Mouse (Mus musculus): ENCODE results near the gene Lbp. TPM values are rescaled to one million over a fixed set of nuclear protein-coding genes. Genes with fewer than 3 reads are reported as not detected.
A peak's percentile ranks its signal among the peaks of the same experiment; 100 is the strongest.

Lbp gene
- 10.9 and 16.0 TPM in 2 replicates for polyA plus RNA-seq (2015; fragmentation: Nextera tagmentation; extraction: Ambion mirVana)

- Histone ChIP-seq H3K9me3 (replicated peaks; ENCODE audit: control insufficient read depth, low read length) (no peaks in the 10 kb centered on the region), H3K27ac (ENCODE audit: low read length) (peak within 1 kb of the TSS; percentile 33), H3K4me1 (ENCODE audit: control insufficient read depth, insufficient read depth, low read length) (no peaks in the 10 kb centered on the region; the same call in 1 of the 2 replicates), H3K4me2 (ENCODE audit: low read depth, low read length) (peak within 1 kb of the TSS; percentile 17; the same call in 1 of the 2 replicates), H3K27me3 (ENCODE audit: control insufficient read depth, insufficient read depth, low read length) (no peaks in the 10 kb centered on the region), H3K4me3 (ENCODE audit: low read length) (peak within 1 kb of the TSS; percentile 20), H3K36me3 (ENCODE audit: control insufficient read depth, insufficient read depth) (no peaks in the 10 kb centered on the region), H3K9ac (ENCODE audit: low read length) (no peak within 1 kb of the TSS)
- WGBS: 30% methylated on average over 13 of the region's 13 CpGs
- peak; percentile 83 for ATAC-seq (replicated peaks; ENCODE audit: extremely low read depth, insufficient read depth, low FRiP score)
Observed at GRCm38 (mm10) chr2:158305948-158306695, at the start of gene Lbp. Gene Lbp (plus strand): TSS chr2:158306493.

DNA sequence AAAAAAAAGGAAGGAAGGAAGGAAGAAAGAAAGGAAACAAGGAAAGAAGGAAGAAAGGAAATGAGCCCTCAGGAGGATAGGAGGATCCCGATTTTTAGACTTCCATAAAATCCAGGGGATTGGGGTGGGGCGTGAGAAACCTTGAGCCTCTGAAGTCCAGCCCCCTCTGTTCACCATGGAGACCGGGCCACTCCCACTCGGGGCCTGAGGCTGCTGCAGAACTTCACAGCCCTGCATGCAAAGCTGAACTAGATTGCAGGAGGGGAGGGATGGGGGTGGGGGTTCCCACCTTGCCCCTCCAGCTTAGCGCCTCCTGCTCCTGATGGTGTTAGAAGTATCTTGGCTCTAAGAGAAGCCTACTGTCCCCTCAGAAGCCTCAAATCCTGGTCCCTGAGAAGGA lies 49.4 kb upstream of the Lbp start:
- WGBS: 20% methylated on average over 5 of the region's 5 CpGs
- Histone ChIP-seq H3K4me2 (ENCODE audit: low read depth, low read length) (no peak overlapping the region), H3K9me3 (replicated peaks; ENCODE audit: control insufficient read depth, low read length) (no peaks in the 10 kb centered on the region), H3K4me1 (ENCODE audit: control insufficient read depth, insufficient read depth, low read length) (peaks cover 2% of the 10 kb centered on the region; the same call in 1 of the 2 replicates), H3K4me3 (ENCODE audit: low read length) (no peak overlapping the region), H3K27me3 (ENCODE audit: control insufficient read depth, insufficient read depth, low read length) (peaks cover 3% of the 10 kb centered on the region; the same call in 1 of the 2 replicates), H3K36me3 (ENCODE audit: control insufficient read depth, insufficient read depth) (no peaks in the 10 kb centered on the region), H3K9ac (ENCODE audit: low read length) (no peak overlapping the region), H3K27ac (ENCODE audit: low read length) (no peak overlapping the region)
- ATAC-seq (replicated peaks; ENCODE audit: extremely low read depth, insufficient read depth, low FRiP score): no peak

DNA sequence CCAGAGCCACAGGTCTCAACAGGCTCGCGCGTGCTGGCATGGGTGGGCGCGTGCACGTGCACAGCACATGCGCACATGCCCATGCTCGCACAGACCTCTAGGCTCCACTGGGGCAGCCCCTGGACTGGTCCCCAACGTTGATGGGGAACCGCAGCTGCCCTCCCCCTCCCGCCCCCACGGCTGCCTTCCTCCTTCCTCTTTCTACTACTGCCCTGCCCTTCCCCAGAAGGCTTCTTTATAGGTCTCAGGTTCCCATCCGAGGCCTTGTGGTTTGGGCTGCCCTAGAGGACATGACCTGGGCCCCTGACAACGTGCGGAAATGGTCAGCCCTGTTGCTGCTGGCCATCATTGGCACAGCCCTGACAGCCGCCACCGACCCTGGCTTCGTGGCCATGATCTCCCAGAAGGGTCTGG lies 48.3 kb upstream of the Lbp start, which contains the start of gene Bpi:
Bpi (plus strand) TSS at position 90 of the 414 bp plus-strand sequence.
- ATAC-seq (replicated peaks; ENCODE audit: extremely low read depth, insufficient read depth, low FRiP score): no peak
- 52% methylated on average over 18 of the region's 18 CpGs for WGBS
- no peak within 1 kb of the TSS for H3K9ac ChIP-seq (ENCODE audit: low read length)
- H3K36me3 ChIP-seq (ENCODE audit: control insufficient read depth, insufficient read depth): no peaks in the 10 kb centered on the region
- no peaks in the 10 kb centered on the region for H3K9me3 ChIP-seq (replicated peaks; ENCODE audit: control insufficient read depth, low read length)
- H3K4me3 ChIP-seq (ENCODE audit: low read length): no peak within 1 kb of the TSS
- peaks cover 2% of the 10 kb centered on the region; the same call in 1 of the 2 replicates for H3K4me1 ChIP-seq (ENCODE audit: control insufficient read depth, insufficient read depth, low read length)
- no peak within 1 kb of the TSS for H3K27ac ChIP-seq (ENCODE audit: low read length)
- H3K4me2 ChIP-seq (ENCODE audit: low read depth, low read length): peak within 1 kb of the TSS; percentile 11; the same call in 1 of the 2 replicates
- peaks cover 3% of the 10 kb centered on the region; the same call in 1 of the 2 replicates for H3K27me3 ChIP-seq (ENCODE audit: control insufficient read depth, insufficient read depth, low read length)

- H3K27ac ChIP-seq (ENCODE audit: low read length): no peak overlapping the region
- no peaks in the 10 kb centered on the region for H3K36me3 ChIP-seq (ENCODE audit: control insufficient read depth, insufficient read depth)
- peak; percentile 53 for ATAC-seq (replicated peaks; ENCODE audit: extremely low read depth, insufficient read depth, low FRiP score)
- peaks cover 3% of the 10 kb centered on the region; the same call in 1 of the 2 replicates for H3K27me3 ChIP-seq (ENCODE audit: control insufficient read depth, insufficient read depth, low read length)
- peaks cover 2% of the 10 kb centered on the region; the same call in 1 of the 2 replicates for H3K4me1 ChIP-seq (ENCODE audit: control insufficient read depth, insufficient read depth, low read length)
- no peak overlapping the region for H3K4me3 ChIP-seq (ENCODE audit: low read length)
- no peak overlapping the region for H3K4me2 ChIP-seq (ENCODE audit: low read depth, low read length)
- H3K9ac ChIP-seq (ENCODE audit: low read length): no peak overlapping the region
- 19% methylated on average over 12 of the region's 12 CpGs for WGBS
- H3K9me3 ChIP-seq (replicated peaks; ENCODE audit: control insufficient read depth, low read length): no peaks in the 10 kb centered on the region
Observed at GRCm38 (mm10) chr2:158258781-158259180, 47.5 kb upstream of the Lbp start.

- Histone ChIP-seq H3K27ac (ENCODE audit: low read length) (no peak overlapping the region), H3K9ac (ENCODE audit: low read length) (no peak overlapping the region), H3K4me3 (ENCODE audit: low read length) (no peak overlapping the region), H3K4me2 (ENCODE audit: low read depth, low read length) (no peak overlapping the region), H3K4me1 (ENCODE audit: control insufficient read depth, insufficient read depth, low read length) (peaks cover 2% of the 10 kb centered on the region; the same call in 1 of the 2 replicates), H3K27me3 (ENCODE audit: control insufficient read depth, insufficient read depth, low read length) (peaks cover 3% of the 10 kb centered on the region; the same call in 1 of the 2 replicates), H3K36me3 (ENCODE audit: control insufficient read depth, insufficient read depth) (no peaks in the 10 kb centered on the region), H3K9me3 (replicated peaks; ENCODE audit: control insufficient read depth, low read length) (no peaks in the 10 kb centered on the region)
- 70% methylated on average over 8 of the region's 8 CpGs for WGBS
- no peak for ATAC-seq (replicated peaks; ENCODE audit: extremely low read depth, insufficient read depth, low FRiP score)
Observed at GRCm38 (mm10) chr2:158259498-158259897, 46.8 kb upstream of the Lbp start.

- no peak overlapping the region for H3K4me2 ChIP-seq (ENCODE audit: low read depth, low read length)
- 81% methylated on average over 3 of the region's 3 CpGs for WGBS
- H3K27ac ChIP-seq (ENCODE audit: low read length): no peak overlapping the region
- no peak overlapping the region for H3K9ac ChIP-seq (ENCODE audit: low read length)
- ATAC-seq (replicated peaks; ENCODE audit: extremely low read depth, insufficient read depth, low FRiP score): no peak
- peaks cover 2% of the 10 kb centered on the region; the same call in 1 of the 2 replicates for H3K27me3 ChIP-seq (ENCODE audit: control insufficient read depth, insufficient read depth, low read length)
- H3K9me3 ChIP-seq (replicated peaks; ENCODE audit: control insufficient read depth, low read length): no peaks in the 10 kb centered on the region
- no peaks in the 10 kb centered on the region for H3K36me3 ChIP-seq (ENCODE audit: control insufficient read depth, insufficient read depth)
- H3K4me1 ChIP-seq (ENCODE audit: control insufficient read depth, insufficient read depth, low read length): 0 out of 2 replicates have a peak, but pooled peaks cover 5% of the 10 kb centered on the region
- no peak overlapping the region for H3K4me3 ChIP-seq (ENCODE audit: low read length)
Observed at GRCm38 (mm10) chr2:158264877-158265276, 41.4 kb upstream of the Lbp start.

GRCm38 (mm10) chr2:158270017-158270416 lies 36.3 kb upstream of the Lbp start:
- no peak overlapping the region for H3K4me3 ChIP-seq (ENCODE audit: low read length)
- H3K9me3 ChIP-seq (replicated peaks; ENCODE audit: control insufficient read depth, low read length): no peaks in the 10 kb centered on the region
- no peak overlapping the region for H3K4me2 ChIP-seq (ENCODE audit: low read depth, low read length)
- no peak overlapping the region for H3K27ac ChIP-seq (ENCODE audit: low read length)
- WGBS: 80% methylated on average over 8 of the region's 8 CpGs
- no peak overlapping the region for H3K9ac ChIP-seq (ENCODE audit: low read length)
- no peaks in the 10 kb centered on the region for H3K27me3 ChIP-seq (ENCODE audit: control insufficient read depth, insufficient read depth, low read length)
- 0 out of 2 replicates have a peak, but pooled peaks cover 5% of the 10 kb centered on the region for H3K4me1 ChIP-seq (ENCODE audit: control insufficient read depth, insufficient read depth, low read length)
- H3K36me3 ChIP-seq (ENCODE audit: control insufficient read depth, insufficient read depth): no peaks in the 10 kb centered on the region
- no peak for ATAC-seq (replicated peaks; ENCODE audit: extremely low read depth, insufficient read depth, low FRiP score)

DNA sequence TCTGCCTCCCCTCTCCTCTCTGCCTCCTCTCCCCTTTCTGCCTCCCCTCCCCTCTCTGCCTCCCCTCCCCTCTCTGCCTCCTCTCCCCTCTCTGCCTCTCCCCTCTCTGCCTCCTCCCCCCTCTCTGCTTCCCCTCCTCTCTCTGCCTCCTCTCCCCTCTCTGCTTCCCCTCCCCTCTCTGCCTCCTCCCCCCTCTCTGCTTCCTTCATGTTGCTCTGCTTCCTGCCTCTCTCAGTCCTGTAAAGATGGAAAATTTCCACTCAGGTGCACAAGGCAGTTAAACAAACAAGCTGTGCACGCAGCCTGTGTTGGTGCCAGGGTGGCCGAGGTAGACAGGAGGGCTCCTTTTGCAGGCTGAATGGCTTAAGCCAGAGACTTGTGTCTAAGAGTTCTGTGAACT lies 32.6 kb upstream of the Lbp start:
- H3K36me3 ChIP-seq (ENCODE audit: control insufficient read depth, insufficient read depth): no peaks in the 10 kb centered on the region
- H3K4me1 ChIP-seq (ENCODE audit: control insufficient read depth, insufficient read depth, low read length): no peaks in the 10 kb centered on the region
- WGBS: 30% methylated on average over 2 of the region's 2 CpGs
- ATAC-seq (replicated peaks; ENCODE audit: extremely low read depth, insufficient read depth, low FRiP score): no peak
- no peak overlapping the region for H3K27ac ChIP-seq (ENCODE audit: low read length)
- no peak overlapping the region for H3K4me3 ChIP-seq (ENCODE audit: low read length)
- H3K9ac ChIP-seq (ENCODE audit: low read length): no peak overlapping the region
- H3K9me3 ChIP-seq (replicated peaks; ENCODE audit: control insufficient read depth, low read length): no peaks in the 10 kb centered on the region
- H3K4me2 ChIP-seq (ENCODE audit: low read depth, low read length): no peak overlapping the region
- no peaks in the 10 kb centered on the region for H3K27me3 ChIP-seq (ENCODE audit: control insufficient read depth, insufficient read depth, low read length)

DNA sequence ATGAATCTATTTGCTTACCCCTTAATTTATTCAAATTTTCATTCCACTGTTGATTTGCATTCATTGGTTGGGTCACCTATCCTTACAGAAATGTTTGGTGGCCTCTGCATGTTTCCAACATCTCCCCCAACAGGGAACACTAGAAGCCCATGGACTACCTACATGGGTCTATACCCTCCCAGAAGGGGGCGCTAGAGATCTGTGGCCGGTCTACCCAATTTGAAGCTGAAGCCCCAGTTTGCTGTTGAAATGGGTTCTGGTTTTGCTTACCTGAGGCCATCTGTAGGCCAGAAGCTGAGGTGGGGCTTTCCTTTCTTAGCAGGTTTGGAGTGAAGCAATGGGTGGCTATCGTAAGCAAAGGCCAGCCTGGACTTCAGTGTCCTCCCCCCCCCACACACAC lies 30.9 kb upstream of the Lbp start:
- Histone ChIP-seq H3K9ac (ENCODE audit: low read length) (no peak overlapping the region), H3K27me3 (ENCODE audit: control insufficient read depth, insufficient read depth, low read length) (no peaks in the 10 kb centered on the region), H3K27ac (ENCODE audit: low read length) (no peak overlapping the region), H3K36me3 (ENCODE audit: control insufficient read depth, insufficient read depth) (no peaks in the 10 kb centered on the region), H3K9me3 (replicated peaks; ENCODE audit: control insufficient read depth, low read length) (no peaks in the 10 kb centered on the region), H3K4me3 (ENCODE audit: low read length) (no peak overlapping the region), H3K4me2 (ENCODE audit: low read depth, low read length) (no peak overlapping the region), H3K4me1 (ENCODE audit: control insufficient read depth, insufficient read depth, low read length) (no peaks in the 10 kb centered on the region)
- no peak for ATAC-seq (replicated peaks; ENCODE audit: extremely low read depth, insufficient read depth, low FRiP score)
- 90% methylated on average over 3 of the region's 3 CpGs for WGBS

Data from heart, embryonic 16.5 days (tissue).